In genomic region chr11:116746822-116747221, GRCm38 (mm10) we compare ENCODE assay signal across 9 mouse cellular contexts. TPM values are rescaled to one million over a fixed set of nuclear protein-coding genes. Genes with fewer than 3 reads are reported as not detected.
"Had no signal": no experiment of that assay in that cellular context is flagged by ENCODE, and none has a peak within 500 bp of the region (broad histone marks: within the 10 kb centered on the region; RNA-seq: fewer than 3 reads in every experiment).

No protein-coding gene starts in this region.

RNA-seq across cellular contexts. Expression of gene St6galnac1, which starts 28.5 kb away (rescaled TPM):
- polyA plus RNA-seq: neural tube, embryonic 13.5 days; neural tube, embryonic 14.5 days; neural tube, embryonic 15.5 days; stomach, embryonic 14.5 days; stomach, embryonic 15.5 days; stomach, embryonic 16.5 days; stomach, postnatal 0 days; thymus, postnatal 0 days; urinary bladder, adult 2 months had no signal
